Mouse (Mus musculus) heart, postnatal 36 days (tissue): ENCODE measurements around the gene Mlxip. TPM values are rescaled to one million over a fixed set of nuclear protein-coding genes. Genes with fewer than 3 reads are reported as not detected.

Source experiments
- DNase-seq, 2 experiments: peaks; one replicate each; pipeline ENCODE4 v3.0.0; 2021 to 2022
- intact Hi-C: fragments of 180-260 bp; cut with DNase I; formaldehyde crosslinking; loops from one replicate; pipeline ENCODE4 v1.15.1; 2025
- total RNA-seq, 2 experiments: library from RNA; stranded (reverse); gene quantifications; 2 replicates each; pipeline ENCODE4 v1.2.3; 2021

Mlxip gene
- 10 to 100 TPM; 30.4 to 31.8 TPM for total RNA-seq

- intact Hi-C loops, result loop anchor here (2.0 kb wide), 1 partner anchor 38 kb away; no protein-coding TSS in a partner anchor
- DNase-seq, result peak; percentile 92 to 93
Measured at GRCm38 (mm10) chr5:123394303-123394956, at the start of gene Mlxip. Mlxip (plus strand) TSS chr5:123394798.

DNA sequence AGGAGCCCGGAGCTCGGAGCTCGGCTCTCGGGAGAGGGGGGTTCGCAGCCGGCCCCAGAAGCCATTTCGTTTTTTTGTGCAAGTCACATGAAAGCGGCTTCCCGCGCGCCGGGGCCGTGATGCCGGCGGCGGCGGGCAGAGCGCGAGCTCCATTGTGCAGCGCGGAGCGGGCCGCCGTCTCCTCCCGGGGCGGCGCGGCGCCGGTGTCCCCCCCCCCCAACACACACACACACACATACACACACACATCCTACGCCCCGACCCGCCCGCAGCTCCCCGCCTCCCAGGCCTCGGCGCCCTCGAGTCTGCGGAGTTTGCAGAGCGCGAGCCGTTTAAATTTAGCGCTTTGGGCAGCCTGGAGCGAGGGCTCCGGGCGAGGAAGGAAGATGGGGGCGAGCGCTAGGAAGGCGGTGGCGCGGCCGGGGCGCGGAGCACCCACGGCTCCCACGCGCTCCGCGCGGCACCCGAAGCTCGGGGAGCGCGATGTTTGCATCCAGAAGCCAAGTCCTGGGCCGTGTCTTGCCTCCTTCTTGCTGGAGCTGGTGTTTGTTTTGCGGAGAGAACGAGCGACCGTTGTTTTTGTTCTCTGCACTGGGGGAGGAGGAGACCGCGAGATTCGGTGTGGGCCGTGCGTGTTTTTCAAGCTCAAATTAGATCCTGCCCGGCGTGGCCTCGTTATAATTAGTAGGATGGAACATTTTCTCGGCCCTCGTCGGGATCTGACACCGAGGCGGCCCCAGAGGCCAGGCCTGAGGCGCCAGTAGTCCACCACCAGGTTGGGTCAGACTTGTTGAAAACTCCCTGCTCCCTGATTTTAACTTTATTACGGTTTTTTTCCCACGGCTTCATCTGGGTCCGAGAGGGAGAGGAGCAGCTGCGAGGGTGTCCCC, 49.4 kb upstream of the Mlxip start:
- peak; percentile 62 to 73 for DNase-seq
- intact Hi-C loops, result no loop called here

DNA sequence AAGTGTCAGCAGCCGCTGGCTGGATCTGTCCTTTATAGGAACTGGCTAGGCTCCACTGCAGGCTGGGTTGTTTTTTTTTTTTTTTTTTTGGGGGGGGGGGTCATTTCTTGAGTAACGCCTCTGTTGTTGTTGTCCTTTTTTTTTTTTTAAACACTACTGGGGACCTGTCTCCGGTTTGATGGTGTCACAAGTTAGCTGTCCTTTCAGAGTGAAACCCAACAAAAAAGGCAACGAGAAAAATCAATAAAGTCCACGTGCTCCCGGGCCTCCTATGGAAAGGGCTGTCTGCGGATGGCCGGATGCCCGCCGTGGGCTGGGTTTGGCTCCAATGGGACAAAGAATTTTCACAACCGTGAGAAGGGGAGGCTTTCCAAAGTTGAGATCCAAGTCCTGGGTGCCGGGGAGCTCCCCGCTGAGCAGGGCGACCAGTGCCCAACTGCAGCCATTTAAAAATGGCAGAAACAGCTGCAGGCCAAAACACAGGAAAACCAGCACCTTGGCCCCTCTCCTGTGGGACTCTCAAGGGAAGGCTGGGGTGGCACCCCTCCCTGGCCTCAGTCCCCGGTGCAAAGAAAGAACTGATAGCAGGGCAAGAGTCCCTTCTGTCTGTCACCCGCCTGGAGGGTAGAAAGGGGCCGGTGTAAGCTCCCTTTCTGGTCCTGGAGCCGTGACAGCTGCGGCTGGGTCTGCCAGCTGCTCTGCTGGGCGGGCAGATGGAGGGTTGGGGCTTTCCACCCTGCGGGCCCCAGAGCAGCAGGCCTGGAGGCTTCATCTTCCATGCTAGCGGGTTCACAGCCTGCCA, 48.5 kb upstream of the Mlxip start:
- intact Hi-C loops, result no loop called here
- peak; percentile 75 to 81 for DNase-seq

DNA sequence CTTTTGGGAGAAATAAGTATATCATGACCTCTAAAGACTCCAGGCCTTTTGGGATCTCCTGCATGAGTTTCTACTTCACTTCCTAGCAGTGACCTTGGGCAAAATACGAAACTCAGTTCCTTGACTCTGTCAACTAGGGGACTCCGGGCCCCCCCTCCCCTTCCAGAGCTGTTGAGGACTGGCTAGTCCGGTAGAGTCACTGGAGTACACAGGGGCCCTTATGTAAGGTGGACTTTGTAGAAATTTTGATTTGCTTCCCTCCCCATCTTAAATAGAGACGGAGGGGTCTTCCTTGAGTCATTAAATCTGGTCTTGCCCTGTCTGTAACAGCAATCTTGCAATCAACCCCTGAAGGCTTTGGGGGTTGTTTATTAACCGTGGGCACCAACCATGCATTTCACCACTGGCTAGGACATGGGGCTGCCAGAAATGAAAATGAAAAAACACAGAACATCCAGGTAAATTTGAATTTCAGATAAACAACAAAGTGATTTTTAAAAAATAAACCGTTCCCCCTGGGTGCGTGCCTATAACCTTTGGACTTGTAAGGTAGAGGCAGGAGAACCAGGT, 47.8 kb upstream of the Mlxip start:
- no peak for DNase-seq
- intact Hi-C loops, result no loop called here

DNA sequence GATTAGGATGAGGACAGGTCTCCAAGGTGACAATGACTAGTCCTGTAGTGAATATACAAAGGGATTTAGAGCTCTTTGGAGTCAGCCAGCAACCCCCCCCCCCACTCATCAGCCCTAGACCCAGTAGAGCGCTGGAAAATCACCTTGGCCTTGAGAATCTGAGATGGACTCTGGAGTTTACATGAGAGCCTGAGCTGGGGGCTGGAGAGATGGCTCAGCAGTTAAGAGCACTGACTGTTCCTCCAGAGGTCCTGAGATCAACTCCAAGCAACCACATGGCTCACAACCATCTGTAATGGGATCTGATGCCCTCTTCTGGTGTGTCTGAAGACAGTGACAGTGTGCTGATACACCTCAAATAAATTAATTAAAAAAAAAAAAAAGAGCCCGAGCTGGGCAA, 46.6 kb upstream of the Mlxip start:
- DNase-seq, result no peak
- intact Hi-C loops, result no loop called here

DNA sequence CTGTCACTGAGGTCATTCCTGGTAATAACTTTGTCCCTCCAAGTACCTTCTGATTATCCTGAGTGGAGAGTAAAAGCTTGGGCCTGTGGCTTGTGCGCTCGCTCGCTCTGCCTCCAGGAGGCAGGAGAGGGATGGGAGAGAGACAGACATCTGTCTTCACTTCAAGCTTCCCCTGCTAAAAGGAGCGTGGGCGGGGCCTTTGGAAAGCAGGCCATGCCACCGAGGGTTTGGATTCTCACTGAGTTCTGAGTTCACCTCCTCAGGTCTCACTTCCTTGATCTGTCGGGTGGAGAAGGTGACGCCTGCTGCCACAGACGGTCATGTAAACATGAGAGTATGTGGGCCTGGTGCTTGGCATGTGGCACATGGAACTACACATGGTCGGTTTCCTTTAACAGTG, 44.2 kb upstream of the Mlxip start:
- intact Hi-C loops, result no loop called here
- no peak for DNase-seq

DNA sequence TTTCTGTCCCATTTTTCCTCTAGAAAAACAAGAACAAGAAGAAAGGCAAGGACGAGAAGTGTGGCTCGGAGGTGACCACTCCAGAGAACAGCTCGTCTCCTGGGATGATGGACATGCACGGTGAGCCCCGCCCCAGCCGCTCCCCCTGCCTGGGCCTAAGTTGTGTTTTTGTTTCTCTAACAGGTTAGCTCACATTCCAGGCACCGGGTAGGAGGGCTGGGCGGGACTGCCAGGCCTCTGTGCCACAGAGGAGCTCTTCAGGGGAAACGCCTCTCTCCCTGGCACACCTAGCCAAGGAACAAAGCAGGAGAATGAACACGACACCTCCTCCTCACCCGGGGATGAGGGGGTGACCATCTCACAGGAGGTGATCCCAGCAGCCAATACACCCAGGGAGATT, 38.7 kb upstream of the Mlxip start:
- no peak for DNase-seq
- intact Hi-C loops, result no loop called here

DNA sequence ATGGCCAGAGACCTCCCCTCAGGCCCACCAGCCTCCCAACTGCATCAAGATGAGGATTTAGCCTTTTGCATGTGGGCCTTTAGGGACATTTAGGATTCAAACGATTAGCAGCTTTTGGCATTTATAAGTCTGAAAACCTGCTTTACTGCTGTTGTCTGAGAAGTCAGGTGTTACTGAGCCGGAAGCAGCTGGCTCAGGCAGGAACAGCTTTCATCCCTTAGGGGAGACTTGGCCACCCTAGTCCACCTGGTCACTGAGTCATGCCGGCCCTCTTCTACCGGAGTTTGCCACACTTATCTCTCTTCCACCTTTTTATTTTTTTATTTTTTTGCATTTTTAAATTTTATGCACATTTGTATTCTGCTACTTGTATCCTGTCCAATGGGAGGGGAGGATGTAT, 37.3 kb upstream of the Mlxip start:
- intact Hi-C loops, result no loop called here
- no peak for DNase-seq

- intact Hi-C loops, result no loop called here
- DNase-seq, result no peak
Measured at GRCm38 (mm10) chr5:123359431-123359830, 35.2 kb upstream of the Mlxip start.

DNA sequence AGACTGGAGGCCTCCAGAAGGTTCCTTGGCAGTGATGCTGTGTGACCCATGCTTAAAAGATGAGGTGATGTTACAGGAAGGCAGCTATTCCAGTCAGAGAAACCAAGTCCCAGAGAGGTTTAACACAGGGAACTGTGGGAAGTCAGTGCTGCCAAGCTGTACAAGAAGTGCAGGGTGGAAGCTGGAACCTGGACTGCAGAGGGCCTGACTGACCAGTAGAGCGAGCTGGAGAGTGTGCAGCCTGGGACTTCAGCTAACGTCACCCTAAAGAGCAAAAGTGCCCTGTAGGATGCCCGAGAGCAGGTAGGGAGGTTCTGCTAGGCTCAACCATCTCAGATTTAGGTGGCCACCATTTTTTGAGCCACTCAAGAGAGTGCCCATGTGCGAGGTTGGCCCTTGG, 31.7 kb upstream of the Mlxip start:
- no peak for DNase-seq
- intact Hi-C loops, result no loop called here

- DNase-seq, result peak; percentile 55 to 70
- intact Hi-C loops, result no loop called here
Measured at GRCm38 (mm10) chr5:123364302-123364971, 30.2 kb upstream of the Mlxip start.

- intact Hi-C loops, result loop anchor here (2.0 kb wide), 2 partner anchors 68 to 84 kb away; no protein-coding TSS in a partner anchor
- peak; percentile 52 to 66 for DNase-seq
Measured at GRCm38 (mm10) chr5:123368869-123369488, 25.6 kb upstream of the Mlxip start.

GRCm38 (mm10) chr5:123370049-123370448, 24.5 kb upstream of the Mlxip start:
- no peak for DNase-seq
- intact Hi-C loops, result no loop called here

- no peak for DNase-seq
- intact Hi-C loops, result no loop called here
Measured at GRCm38 (mm10) chr5:123375262-123375661, 19.3 kb upstream of the Mlxip start.

- no peak for DNase-seq
- intact Hi-C loops, result no loop called here
Measured at GRCm38 (mm10) chr5:123375793-123376452, 18.7 kb upstream of the Mlxip start.

DNA sequence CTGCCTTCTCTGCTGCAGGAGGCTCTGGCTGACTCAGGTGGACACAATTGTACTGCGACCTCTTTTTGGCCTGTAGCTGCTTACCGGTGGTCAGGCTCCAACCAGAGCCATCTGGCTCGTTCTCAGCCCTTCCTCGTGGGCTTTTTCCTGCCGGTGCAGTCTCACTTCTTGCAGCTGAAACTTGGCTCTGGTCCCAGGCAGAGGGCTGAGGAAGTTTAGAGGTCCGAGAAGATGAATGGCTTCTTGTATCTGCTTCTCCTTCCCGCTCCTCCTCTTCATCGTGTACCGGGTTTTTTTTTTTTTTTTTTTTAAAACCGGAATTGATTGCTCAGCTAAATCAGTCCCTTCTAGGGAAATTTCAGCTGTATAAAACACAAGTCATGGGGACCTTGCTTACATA, 18.0 kb upstream of the Mlxip start:
- DNase-seq, result peak; percentile 68 to 72
- intact Hi-C loops, result no loop called here

DNA sequence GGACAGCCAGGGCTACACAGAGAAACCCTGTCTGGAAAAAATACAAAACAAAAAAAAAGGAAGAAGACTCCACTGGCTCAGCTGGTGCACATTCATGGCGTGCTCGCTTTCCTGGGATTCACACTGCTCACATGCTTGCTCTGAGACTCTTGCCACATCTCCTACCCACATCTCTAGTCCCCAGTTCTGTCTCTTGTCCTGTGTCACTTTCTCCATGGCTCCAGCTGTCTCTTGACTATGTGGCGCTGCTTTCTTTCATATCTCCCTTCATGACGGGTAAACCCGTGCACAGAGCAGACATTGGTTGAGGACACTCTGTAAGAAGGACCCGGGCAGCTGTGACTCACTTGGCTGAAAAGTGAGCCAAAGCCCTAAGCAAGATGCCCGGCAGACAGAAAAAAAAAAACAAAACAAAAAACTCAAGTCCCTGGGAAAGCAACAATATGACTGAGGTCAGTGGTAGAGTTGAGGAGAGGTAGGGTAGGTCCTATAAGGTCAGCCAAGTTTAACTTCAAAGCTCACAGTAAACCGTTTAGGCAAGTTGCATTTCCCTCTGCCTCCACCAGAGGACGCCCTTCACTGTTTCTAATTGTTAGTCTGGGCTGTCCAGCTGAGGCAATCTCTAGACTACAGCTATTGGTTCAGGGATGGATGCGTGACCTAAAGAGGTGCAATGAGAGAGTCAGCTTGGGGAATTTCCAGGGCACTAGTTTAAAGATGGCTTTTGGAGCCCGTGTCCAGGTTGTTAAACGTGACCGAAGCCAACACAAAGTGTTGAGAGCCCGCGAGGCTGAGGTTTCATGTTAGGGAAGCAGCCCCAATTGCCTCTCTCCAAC, 17.3 kb upstream of the Mlxip start:
- peak; percentile 87 to 91 for DNase-seq
- intact Hi-C loops, result loop anchor here (1.0 kb wide), 2 partner anchors 59 to 122 kb away; no protein-coding TSS in a partner anchor

- DNase-seq, result no peak
- intact Hi-C loops, result no loop called here
Measured at GRCm38 (mm10) chr5:123378712-123379111, 15.9 kb upstream of the Mlxip start.
